Mouse (Mus musculus): ENCODE data around the gene Gm27021.

DNA sequence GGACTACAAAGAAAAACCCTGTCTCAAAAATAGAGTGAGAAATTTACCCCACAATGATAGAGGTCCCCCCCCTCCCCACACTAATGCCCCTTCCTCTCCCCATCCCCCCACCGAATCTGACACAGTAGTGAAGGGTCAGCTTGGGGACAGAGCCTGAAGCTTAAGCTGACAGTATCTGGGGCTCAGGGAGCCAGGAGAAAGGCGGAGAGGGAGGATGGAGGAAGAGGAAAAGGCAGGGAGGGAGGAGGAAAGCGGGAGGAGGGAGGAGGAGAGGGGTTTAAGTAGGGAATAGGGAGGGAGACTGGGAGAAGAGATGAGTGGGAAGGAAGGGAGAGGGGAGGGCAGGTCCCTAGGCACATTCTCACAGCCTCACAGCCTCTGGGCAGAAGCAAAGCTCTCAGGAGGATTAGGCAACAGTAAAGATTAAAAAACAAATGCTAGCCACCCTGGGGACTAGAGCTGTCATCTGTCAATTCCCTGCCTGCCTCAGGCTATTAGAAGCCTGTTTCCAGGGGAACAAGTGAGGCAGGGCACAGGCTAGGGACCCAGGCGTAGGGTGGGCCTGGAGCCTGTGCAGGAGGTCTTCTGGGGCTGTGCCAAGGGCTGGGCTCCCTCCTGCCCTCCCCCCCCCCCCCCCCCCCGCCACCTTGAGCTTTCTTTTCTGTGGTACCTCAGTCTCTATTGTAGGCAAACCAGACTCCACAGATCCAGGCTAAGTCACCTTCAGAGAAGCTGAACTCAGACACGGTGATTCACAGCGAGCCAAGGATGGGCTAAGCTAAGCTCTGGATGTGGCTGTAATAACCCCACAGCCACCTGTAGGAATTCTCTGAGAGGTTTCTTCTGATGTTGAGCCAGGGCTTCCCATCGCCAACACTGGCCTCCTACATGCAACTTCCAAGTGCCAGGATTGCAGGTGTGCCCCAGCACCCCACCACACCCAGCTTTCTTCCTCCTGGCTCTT is 50.9 kb downstream of the Gm27021 start:
- TF ChIP-seq CTCF (conservative IDR thresholded peaks at IDR 0.05; ENCODE audit: low read length), result no peak
- no peak for TF ChIP-seq POU5F1 (IDR thresholded peaks at IDR 0.05; ENCODE audit: borderline replicate concordance, low read length)
